Mouse (Mus musculus): ENCODE results near the gene Apba2.
A peak's percentile ranks its signal among the peaks of the same experiment; 100 is the strongest.

Apba2 gene

DNA sequence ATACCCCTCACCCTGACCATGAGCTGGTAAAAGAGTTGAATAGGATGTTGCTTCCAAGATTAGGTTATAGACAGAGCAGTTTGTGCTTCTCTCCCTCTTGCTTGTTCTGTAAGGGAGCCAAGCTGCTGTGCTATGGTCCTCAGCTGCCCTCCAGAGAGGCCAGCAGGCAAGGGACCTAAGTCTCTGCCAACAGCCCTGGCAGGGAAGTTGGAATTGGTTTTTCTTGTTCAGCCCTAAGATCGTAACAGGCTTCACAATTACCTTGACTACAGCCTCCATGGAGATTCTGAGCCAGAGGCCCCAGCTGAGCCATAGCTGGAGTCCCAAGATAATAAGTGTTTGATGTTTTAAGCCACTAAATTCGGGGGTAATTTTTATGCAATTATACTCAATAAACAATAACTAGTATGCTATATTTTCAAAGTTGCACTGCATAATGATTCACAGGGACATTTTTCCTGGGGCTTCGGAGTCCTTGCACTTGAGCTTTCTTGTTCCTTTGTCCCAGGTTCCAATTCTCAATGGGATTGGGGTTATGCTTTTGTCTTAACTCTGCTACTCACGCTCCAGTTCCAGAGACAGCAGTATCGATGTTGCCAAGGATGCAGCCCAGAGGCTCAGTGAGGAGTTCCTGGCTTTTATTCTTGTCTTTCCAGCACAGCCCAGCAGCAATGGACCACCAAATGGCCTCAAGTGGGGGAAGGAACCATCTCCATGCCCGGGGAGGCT lies 224.6 kb downstream of the Apba2 start:
- DNase-seq (ENCODE audit: low spot score), result no peak

DNA sequence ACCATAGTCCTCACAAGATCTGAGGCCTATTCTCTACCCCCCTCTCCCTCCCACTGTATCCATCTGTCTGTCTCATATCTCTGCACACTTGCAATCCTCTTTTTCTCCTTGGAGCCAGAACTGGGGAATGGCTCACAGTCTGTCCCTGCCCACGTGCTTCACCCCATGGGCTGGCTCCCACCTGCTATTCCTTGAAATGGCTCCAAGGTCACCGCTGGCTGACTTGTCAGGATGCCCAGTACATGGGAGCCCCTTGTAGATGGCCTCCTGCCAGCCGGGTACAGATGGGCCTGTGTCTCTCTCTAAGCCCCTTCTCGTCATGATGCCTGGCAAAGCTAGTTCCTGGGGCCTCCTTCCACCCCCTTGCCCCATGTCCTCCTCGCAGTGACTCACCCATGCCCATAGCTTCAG lies 226.7 kb downstream of the Apba2 start:
- no peak for DNase-seq (ENCODE audit: low spot score)

DNA sequence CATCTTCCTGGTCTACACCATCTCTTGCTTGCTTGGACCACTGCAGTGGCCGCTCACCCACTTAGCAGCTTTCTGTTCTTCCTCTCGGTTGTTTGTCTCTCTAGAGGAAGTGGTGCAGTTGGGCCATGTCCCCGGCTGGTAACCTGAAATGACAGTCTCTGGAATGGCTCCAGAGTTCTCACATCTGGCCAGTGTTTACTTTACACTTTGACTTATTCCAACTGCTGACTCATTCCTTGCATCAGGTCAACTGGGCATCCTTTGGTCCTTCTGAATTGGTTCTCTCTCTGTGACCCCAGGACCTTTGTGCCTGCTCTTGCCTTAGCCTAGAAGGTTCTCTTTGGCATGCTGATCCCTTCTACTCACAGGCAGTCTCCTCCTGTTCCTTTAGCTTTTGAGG lies 227.3 kb downstream of the Apba2 start:
- DNase-seq (ENCODE audit: low spot score), result no peak

DNA sequence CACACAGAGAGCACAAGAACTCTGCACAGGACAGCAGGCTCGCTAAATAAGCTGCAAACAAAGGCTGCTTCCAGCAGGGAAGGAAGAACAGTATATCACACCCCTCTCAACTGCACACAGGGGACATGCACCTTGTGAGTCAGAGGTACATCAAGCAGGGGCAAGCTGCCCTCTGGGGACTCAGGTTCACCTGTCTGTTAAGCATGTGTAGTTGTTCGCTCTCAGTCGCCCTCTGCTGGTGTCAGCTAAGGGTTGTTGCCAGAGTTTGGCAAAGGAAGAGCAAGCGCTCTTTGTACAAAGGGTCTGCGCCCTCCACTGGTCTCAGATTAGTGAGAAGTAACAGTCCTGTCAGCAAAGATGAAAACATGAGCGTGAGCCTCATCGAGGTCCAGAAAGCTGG lies 228.3 kb downstream of the Apba2 start:
- DNase-seq (ENCODE audit: low spot score), result no peak

DNA sequence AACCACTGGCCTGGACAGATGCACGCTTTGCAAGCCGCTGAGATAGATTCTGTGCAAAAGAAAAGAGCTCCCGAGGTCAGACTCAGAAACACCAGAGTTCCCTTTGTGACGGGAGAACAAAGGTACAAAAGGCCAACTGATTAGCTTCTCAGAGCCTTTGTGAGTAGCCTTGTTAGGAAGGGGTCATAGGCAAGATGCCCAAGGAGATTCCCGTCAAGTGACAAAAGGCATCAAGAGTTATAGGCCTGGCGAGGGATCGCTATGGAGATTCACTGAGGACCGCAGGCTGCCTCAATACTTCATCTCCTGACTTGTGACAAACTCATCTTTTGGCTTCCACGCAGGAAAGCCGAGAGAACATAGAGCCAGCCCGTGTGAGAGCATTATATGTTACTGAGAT lies 237.6 kb downstream of the Apba2 start:
- no peak for DNase-seq (ENCODE audit: low spot score)

DNA sequence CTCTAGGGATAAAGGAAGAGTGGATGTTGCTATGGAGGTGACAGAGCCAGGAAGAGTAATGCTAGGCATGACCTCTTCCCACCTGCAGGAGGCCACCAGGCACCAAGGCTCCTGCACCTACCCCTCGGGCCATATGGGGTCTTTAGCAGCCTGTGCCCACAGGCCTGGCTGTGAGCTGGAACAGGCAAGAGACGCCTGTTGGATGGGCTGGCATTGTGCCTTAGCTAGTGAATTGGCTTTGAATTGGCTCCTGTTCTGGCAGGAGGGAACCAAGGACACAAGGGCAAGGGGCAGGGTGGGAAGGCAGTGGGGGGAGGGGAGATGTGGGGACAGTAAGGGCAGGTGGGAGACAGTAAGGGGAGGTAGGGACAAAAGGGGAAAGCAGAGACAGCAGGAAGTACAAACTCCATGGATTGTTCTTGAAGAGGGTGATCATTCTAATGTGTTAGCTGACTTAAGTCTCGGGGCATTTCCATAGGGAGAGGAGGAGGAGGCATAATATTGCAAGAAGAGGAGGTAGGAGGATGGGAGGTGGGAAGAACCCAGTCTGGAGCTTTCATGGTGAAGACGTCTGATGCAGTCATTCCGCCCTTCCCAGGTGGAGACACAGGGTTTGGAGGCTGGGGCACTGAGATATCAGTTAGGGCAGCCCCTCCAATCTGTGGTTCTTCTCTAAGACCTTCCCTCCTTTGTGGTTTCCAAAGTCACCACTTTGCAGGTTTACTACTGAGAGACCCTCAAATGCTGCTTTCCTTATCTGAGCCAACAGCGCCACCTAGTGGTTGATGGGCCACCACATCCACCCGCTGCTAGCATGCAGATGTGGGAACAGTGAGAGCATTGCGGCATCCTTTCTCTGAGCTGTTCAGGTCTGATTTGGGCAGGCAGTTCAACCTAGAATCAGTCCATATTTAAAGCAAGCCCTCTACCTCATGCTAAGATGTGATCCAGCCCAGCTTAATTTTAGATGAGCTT lies 240.1 kb downstream of the Apba2 start:
- DNase-seq (ENCODE audit: low spot score), result peak; percentile 31

DNA sequence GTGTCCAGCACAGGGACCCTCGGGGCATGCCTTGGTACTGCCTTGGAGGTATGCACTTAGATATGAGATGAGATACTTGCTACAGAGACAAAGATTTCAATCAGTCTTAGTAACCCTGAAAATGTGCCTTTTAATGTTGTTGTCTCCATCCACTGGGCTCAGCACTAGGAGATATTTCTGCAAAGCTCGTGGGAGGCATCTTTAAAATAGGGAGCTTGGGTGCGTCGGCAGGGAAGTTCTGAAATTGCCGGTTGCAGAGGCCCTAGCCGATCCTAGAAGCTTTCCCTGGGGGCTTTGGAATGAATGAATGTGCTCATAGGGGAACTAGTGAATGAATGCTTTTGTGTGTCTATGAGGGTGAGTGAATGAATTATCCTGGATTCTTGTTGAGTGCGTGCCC lies 242.1 kb downstream of the Apba2 start:
- DNase-seq (ENCODE audit: low spot score), result no peak

DNA sequence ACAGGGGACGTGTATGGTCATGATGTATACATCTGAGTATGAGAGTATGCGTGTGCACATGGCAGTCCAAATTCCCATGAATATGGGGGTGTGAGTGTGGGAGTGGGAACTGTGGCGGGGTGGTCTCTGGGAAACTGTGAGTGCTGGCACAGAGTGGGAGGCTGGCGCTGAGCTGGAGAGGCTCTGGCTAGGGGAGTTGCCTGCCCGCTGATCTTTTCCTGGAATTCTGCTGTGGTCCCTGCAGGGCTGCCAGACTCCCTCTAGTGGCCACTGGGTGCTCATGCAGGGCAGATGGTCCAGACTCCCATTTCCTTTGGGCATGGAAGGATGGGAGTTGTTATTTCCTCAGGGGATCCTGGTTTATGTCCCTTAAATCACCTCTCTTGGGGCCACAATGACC lies 250.0 kb downstream of the Apba2 start:
- no peak for DNase-seq (ENCODE audit: low spot score)

DNA sequence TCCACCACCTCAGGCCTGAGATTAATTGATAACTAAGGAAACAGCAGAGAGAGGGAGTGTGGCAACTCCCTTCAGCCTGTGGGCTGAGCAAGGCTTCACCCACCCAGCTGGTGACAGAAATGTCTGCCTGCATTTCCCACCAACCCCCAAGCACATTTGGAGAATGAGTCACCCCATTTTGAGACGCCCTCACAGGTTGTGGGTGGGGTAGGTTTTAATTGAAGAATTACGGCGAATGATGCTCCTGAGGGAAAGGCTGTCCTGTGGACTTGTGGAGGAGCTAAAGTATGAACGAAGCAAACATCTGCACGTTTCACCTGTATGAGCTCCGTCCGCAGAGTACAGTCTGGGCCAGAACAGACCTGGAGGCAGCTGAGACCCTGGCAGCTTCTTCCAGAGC lies 250.6 kb downstream of the Apba2 start:
- no peak for DNase-seq (ENCODE audit: low spot score)

DNA sequence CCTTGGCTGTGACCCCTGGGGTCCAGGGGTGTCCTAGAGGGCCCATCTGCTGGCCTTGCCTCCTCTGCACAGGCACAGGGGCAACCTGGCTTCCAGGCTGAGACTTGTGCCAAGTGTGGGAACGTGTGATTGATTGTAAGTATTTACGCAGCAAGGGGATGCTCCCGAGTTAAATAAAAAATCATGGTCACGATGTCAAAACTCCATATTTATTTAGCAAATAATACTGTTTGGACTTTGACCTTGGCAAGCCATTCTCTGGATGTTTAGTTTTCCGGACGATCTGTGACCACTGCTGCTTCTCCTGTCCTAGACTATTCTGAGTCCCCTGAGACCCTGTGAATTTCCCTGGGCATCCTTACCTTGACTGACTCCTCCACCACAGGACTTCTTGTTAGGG lies 252.2 kb downstream of the Apba2 start:
- DNase-seq (ENCODE audit: low spot score), result no peak

DNA sequence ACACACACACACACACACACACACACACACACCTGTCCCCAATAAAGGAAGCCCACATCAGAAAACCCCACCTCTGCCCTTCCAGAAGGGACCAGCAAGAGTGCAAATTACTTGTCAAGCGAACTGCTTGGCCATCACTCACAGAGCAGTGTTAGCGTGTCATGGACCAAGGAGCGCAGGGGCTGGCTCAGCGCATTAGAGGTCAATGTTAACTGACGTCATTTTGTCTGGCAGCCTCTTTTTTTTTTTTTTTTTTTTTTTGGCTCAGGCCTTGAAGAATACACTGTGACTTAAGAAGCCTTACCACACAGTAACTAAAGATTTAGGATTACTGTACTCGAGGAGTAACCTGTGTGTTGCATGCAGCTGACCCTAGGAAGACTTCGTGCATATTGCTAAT lies 252.7 kb downstream of the Apba2 start:
- DNase-seq (ENCODE audit: low spot score), result no peak

DNA sequence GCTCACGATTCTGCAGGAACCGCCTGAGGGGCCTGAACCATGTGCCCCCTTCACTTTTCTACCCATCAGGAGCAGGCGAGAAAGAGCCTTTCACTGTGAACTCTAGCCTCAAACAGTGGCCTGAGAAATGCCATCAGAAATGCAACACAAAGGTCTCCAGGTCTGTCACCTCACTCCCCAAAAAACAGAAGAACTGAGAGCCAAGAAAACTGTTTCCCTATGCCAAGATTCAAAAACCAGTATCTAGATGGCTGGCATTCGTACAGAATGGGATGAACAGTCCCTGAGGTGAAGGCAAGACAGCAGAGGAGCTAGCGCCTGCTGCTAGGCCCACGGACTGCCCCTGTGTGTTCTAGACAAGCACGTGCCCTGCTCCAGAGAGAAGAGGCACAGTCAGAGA lies 253.6 kb downstream of the Apba2 start:
- DNase-seq (ENCODE audit: low spot score), result no peak

DNA sequence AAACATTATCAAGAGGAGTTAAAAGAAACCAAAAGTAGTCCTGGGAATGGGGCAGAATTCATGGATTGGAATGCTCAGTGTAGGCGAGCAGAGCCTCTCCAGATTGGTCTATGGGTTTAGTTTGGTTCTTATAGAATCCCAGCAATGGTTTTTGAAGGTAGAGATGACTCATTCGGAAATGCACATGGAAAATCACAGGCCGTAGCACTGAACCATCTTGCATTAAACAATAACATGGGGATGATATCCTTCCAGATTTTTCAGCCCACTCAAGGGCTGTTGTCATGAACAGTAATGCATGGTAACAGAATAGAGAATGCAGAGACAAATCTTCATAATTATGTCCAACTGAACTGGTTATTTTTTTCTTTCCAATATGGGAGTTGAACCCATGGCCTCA lies 264.1 kb downstream of the Apba2 start:
- no peak for DNase-seq (ENCODE audit: low spot score)

DNA sequence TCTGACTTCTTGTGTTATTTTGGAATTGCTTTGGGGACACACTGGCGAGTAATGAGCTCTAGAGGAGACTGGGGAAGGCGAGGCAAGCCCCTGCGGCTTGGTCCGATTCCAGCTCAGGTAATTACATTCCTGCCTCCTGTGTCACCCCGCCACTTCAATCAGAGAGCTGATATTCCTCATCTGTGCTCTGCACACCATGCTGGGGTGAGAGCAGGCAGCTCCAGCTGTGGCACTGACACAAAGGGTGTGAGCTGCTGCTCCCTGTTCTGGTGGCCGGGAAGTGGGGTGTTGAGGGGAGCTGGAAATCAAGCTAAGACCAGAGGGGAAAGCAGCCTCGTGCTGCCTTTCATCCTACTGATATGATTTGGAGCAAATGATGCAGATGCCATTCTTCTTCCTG lies 268.3 kb downstream of the Apba2 start:
- no peak for DNase-seq (ENCODE audit: low spot score)

DNA sequence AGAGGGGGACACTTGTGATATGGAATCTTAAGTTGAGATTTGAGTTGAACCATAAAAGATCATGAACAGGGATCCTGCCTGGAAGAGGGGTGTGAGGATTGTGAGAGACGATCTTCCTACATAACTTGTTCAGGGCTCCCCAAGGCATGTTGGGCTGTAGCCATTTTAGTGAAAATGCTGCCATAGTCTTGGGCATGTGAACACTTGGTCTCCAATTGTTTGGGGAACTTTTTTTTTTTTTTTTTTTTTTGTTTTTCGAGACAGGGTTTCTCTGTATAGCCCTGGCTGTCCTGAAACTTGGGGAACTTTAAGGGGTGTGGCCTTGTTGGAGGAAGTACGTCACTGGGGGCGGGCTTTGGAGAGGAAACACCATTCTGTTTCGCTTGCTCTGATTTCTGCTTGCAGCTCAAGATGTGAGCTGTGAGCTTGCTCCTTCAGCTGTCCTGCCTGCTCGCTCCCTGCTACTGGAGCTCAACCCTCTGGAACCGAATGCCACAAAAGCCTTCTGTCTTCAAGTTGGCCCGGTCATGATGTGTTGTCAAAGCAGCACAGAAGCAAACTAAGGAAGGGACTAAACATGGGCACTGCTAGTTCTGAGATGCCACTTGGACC lies 269.4 kb downstream of the Apba2 start:
- no peak for DNase-seq (ENCODE audit: low spot score)

DNA sequence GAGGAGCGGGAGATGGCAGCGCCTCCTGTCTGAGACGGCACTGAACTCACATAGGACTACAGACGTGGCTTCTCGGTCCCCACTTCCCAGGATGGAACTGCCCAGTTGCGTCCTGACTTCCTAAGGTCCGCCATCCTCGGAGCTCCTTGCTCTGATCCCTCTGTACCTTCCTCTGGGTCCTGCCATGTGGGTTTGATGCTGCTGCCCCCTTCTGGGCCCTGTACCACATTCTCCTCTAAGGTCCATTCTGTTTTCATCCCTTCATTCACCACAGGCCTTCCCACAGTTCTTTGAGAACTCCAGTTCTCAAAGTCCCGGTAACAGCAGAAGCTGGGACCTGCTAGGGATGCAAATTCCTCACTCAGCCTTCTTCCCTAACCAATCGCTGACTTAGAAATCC lies 272.0 kb downstream of the Apba2 start:
- DNase-seq (ENCODE audit: low spot score), result no peak

DNA sequence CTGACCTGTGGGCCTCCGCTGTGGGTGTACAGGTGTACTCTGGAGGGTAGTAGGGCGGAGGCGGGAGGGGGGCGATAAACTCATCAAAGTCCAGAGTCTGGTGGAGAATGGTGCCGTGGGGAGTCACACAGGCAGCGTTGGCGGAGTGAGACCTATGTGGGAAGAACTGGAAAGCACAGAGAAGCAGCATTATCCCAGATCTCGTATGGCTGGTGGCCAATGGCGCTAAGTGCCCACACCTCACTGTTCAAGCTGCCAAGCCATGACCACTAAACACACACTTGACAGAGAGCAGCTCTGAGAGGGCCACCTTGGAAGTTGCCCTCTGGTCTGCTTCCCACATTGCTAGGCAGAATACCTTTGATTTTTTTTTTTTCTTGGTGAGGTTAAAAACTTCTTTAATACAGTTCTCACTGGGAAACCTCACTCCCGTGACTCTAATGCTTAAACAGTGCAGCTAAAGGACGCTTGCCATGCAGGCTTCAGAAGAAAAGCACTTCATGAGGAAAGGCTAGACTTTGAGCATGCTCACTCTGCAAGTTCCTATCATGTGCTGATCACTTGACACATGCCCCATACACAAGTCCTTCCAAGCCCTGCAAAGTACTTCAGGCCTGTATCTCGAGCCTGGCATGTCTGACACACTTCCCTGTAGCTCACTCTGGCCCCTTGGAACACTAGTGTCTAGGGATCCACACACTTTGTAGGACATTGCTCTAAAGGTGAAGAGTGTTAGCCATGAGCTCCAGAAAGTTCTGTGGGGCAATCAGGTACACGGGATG lies 275.4 kb downstream of the Apba2 start:
- no peak for DNase-seq (ENCODE audit: low spot score)

DNA sequence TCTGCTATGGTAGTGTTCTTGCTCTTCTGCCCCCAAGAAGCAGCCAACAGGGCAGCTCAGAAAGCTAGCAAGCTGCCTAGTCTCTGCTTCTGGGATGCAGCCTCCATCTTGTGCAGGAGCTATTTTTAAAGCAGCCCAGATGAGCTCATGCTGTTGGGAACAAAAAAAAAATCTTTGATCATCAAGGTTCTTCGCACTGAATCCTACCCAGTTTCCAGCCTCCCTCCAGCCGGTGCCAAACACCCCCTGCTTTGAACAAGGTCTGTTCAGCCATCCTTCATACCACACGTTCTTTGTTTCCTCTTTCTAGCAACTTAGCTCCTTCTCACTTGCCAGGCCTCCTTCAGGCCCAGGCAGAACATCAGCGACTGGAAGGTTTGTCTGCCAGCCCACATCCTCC lies 278.0 kb downstream of the Apba2 start:
- no peak for DNase-seq (ENCODE audit: low spot score)

DNA sequence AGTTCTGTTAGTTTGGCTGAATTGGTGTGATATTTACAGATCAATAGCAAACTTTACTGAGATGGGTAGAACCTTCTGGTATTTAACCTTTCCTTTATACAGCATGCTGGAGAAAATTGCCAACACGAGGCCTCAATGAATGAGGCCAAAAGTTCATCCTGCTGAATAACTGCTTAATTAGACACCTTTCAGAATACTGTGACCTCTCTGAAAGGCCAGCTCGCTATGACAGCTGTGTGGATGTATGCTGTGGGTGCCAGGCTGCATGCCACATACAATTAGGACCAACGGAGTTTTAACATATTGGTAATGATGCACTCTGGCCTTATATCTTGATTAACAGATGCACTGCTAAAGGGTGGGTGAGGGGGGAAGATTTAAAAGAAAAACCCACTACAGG lies 283.5 kb downstream of the Apba2 start:
- DNase-seq (ENCODE audit: low spot score), result no peak

DNA sequence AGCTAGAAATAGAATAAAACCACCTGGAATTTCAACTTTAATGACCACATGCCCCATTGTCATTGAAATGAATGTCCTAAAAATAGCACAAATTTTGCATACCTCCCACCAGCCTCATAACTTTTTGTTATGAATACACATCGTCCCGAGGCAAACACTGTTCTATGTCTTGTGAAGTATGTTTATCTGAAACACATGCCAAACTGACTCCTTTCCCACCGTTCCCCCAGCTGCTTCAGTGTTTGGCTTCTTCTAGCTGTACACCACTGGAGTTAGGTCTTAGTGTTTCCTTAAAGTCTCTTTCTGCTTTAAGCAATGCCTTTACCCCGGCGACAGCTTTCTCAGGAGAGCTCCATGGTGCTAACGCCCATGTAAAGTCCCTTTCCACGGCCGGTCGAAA lies 289.6 kb downstream of the Apba2 start:
- DNase-seq (ENCODE audit: low spot score), result no peak

DNA sequence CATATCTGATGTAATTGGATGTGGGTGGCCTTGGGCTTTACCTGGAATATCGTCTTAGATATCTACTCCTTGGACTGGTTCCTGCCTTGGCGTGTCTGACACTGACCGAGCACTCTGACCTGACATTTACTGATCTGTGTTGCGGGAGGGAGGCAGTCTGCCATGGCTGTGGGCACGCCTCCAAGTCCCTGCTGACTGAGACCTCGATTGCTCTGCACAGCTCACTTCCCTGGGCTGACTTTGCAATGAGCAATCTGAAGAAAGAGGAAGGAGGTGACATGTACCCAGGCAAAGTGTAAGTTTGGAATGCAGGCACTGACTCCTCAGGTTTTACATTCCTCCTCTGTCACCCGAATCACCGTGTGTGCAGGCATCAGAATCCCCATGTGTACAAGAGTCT lies 290.5 kb downstream of the Apba2 start:
- no peak for DNase-seq (ENCODE audit: low spot score)

DNA sequence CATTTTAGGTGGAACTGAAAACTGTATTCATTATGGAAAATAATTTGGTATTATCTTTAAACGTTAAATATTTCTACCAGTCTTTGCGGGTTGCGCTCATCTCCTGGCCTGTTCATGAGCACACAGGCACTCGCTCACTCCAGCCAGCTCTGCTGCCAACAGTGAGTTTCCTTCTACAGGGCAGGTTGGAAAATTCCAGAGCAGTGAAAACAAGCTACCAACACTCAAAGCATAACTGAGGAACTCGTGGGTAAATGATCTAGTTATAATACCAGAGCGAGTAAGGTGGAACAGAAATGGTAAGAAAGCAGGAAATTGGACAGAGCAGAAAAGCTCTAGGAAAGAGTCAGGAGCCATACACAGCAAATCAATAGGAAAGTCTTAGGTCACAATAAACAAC lies 294.0 kb downstream of the Apba2 start:
- no peak for DNase-seq (ENCODE audit: low spot score)
